Mouse (Mus musculus): ENCODE data around the gene Fblim1. TPM values are rescaled to one million over a fixed set of nuclear protein-coding genes. Genes with fewer than 3 reads are reported as not detected.
A peak's percentile ranks its signal among the peaks of the same experiment; 100 is the strongest.

The Fblim1 gene
- total and polyA plus RNA-seq, 2 experiments from 2014 or later = 57.5 to 61.5 TPM

DNA sequence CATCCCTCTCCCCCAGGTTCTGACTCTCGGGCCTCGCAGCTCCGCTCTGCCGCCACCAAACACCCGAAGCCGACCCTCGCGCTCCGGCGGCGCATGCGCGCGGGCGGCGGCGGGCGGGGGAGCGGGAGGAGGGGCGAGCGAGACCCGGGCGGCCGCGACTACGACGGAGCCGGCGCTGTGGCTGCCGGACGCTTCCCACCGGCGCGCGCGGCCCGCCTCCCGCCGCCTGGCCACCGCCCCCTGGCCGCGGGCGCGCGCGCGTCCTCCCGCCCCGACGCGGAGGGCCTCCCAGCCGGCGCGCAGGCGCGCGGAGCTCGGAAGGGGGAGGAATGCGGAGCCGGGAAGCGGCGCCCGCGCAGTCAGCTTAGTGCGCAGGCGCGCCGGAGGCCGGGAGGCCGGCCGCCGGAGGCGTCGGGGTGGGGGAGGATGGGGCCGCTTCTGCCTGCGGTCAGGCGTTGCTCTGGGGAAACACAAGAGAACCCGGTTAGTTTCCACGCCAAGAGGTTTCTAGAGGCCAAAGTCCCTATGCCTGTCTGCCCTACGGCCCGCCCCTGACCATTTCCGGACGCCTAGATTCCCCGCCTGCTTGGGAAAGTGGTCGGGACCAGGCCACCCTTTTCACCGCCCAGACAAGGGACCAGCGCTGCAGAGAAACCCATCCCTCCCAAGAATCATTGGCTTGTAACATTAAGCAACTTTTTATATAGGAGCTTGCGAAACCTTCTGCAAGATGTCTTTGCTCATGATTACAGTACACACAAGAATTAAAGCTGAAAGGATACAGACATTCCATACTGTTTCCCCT lies 67.3 kb downstream of the Fblim1 start, which contains the start of gene Spen:
Gene Spen (minus strand): TSS at position 190 of the 805 bp plus-strand sequence.
- DNase-seq (ENCODE audit: low spot score) (peak; percentile 96), ATAC-seq (ENCODE audit: insufficient read depth, low read depth) (peak; percentile 89)
- Histone ChIP-seq H3K4me2 (ENCODE audit: low read depth, low read length) (peak within 1 kb of the TSS; percentile 95), H3K9ac (replicated peaks; ENCODE audit: low read depth, low read length) (peak within 1 kb of the TSS; percentile 92), H3K27ac (ENCODE audit: low read depth) (peak within 1 kb of the TSS; percentile 96), H3K27me3 (ENCODE audit: control insufficient read depth, insufficient read depth, low read length) (no peaks in the 10 kb centered on the region), H3K4me3 (ENCODE audit: low read depth, low read length) (peak within 1 kb of the TSS; percentile 85), H3K36me3 (replicated peaks; ENCODE audit: control insufficient read depth, insufficient read depth, low read length) (no peaks in the 10 kb centered on the region), H3K9me3 (replicated peaks; ENCODE audit: control insufficient read depth, low read length) (no peaks in the 10 kb centered on the region), H3K4me1 (ENCODE audit: control insufficient read depth, insufficient read depth) (peaks cover 24% of the 10 kb centered on the region)
- under 1% methylated on average over 55 of the region's 88 CpGs for WGBS
- TF ChIP-seq CTCF (IDR thresholded peaks at IDR 0.05; ENCODE audit: low read depth) (no peak), EP300 (IDR thresholded peaks at IDR 0.05; ENCODE audit: low read depth) (peak; percentile 72)

GRCm38 (mm10) chr4:141537706-141538407 lies 68.0 kb downstream of the Fblim1 start:
- no peaks in the 10 kb centered on the region for H3K27me3 ChIP-seq (ENCODE audit: control insufficient read depth, insufficient read depth, low read length)
- DNase-seq (ENCODE audit: low spot score) (no peak), ATAC-seq (ENCODE audit: insufficient read depth, low read depth) (peak; percentile 16)
- H3K9me3 ChIP-seq (replicated peaks; ENCODE audit: control insufficient read depth, low read length) = no peaks in the 10 kb centered on the region
- H3K4me3 ChIP-seq (ENCODE audit: low read depth, low read length) = peak overlapping the region; percentile 85
- peak overlapping the region; percentile 96 for H3K27ac ChIP-seq (ENCODE audit: low read depth)
- peak overlapping the region; percentile 92 for H3K9ac ChIP-seq (replicated peaks; ENCODE audit: low read depth, low read length)
- 0% methylated on average over 79 of the region's 101 CpGs for WGBS
- peak overlapping the region; percentile 95 for H3K4me2 ChIP-seq (ENCODE audit: low read depth, low read length)
- peaks cover 27% of the 10 kb centered on the region for H3K4me1 ChIP-seq (ENCODE audit: control insufficient read depth, insufficient read depth)
- no peak for TF ChIP-seq CTCF (IDR thresholded peaks at IDR 0.05; ENCODE audit: low read depth)
- no peaks in the 10 kb centered on the region for H3K36me3 ChIP-seq (replicated peaks; ENCODE audit: control insufficient read depth, insufficient read depth, low read length)

DNA sequence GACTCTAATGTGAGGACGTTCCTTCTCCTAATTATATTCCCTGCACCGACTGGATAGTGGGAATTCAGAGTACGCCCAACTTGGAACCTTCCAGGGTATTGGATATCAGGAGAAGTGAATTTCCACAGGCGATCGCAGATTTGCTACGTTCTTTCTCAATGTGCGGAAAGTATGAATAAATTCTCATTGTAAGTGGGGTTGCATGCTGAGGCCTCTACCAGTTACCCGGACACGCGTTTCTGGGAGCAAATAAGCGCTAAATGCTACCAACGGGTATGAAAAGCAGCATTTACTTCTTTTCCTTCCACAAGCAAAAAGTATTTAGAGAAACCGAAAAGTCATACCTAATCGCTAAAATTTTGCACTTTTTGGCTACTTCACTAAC lies 68.7 kb downstream of the Fblim1 start:
- H3K4me1 ChIP-seq (ENCODE audit: control insufficient read depth, insufficient read depth) = peaks cover 27% of the 10 kb centered on the region
- peak overlapping the region; percentile 96 for H3K27ac ChIP-seq (ENCODE audit: low read depth)
- no peak for ATAC-seq (ENCODE audit: insufficient read depth, low read depth)
- H3K9ac ChIP-seq (replicated peaks; ENCODE audit: low read depth, low read length) = peak overlapping the region; percentile 92
- peak overlapping the region; percentile 95 for H3K4me2 ChIP-seq (ENCODE audit: low read depth, low read length)
- DNase-seq (ENCODE audit: low spot score) = no peak
- no peak for TF ChIP-seq CTCF (IDR thresholded peaks at IDR 0.05; ENCODE audit: low read depth)
- TF ChIP-seq EP300 (IDR thresholded peaks at IDR 0.05; ENCODE audit: low read depth) = no peak
- H3K36me3 ChIP-seq (replicated peaks; ENCODE audit: control insufficient read depth, insufficient read depth, low read length) = no peaks in the 10 kb centered on the region
- no peaks in the 10 kb centered on the region for H3K9me3 ChIP-seq (replicated peaks; ENCODE audit: control insufficient read depth, low read length)
- no peaks in the 10 kb centered on the region for H3K27me3 ChIP-seq (ENCODE audit: control insufficient read depth, insufficient read depth, low read length)
- under 1% methylated on average over 14 of the region's 14 CpGs for WGBS
- peak overlapping the region; percentile 85 for H3K4me3 ChIP-seq (ENCODE audit: low read depth, low read length)

DNA sequence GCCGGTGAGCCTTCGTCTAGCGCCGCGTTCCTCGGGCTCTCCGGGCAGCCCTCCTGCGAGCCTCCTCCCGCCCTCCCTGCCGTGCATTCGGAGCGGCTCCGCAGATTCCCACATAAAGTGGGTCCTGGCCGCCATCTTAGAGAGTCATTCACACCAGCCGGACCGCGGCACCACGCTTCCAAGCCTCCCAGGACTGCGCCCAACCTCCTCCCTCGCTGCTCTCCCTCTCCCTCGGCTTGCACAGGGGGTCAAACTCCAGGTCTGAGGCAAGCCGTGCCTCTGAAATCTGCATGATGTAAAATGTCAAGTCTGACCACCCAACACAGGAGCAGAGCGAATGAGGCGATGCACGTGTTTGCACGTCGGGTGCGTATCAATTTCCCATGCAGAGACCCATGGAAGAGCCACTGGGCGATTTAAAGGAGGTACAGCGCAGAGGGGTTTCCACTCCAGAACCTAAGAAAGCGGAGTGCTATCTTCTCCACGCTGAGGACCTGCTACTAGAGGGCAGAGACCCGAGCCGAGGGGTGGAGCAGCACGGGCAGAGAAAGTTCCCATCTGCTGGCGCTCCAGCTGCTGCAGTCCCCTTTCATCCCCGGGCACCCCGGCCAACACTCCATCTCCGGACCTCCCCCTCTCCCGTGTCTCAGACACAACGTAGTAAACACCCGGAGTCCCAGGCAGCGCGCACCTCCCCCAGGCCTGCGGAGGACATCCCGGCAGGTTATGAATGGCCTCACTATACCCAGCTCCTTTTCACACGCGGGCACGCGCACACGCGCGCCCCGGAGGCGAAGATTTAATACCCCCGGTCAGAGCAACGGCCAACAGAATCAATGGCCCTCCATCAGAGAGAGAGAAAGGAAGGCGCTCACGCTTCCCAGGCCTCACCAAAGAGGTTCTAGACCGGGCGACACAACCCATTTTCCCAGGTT lies 69.3 kb downstream of the Fblim1 start:
- DNase-seq (ENCODE audit: low spot score) (peak; percentile 36), ATAC-seq (ENCODE audit: insufficient read depth, low read depth) (no peak)
- H3K27ac ChIP-seq (ENCODE audit: low read depth) = peak overlapping the region; percentile 96
- H3K4me1 ChIP-seq (ENCODE audit: control insufficient read depth, insufficient read depth) = peaks cover 24% of the 10 kb centered on the region
- peak overlapping the region; percentile 95 for H3K4me2 ChIP-seq (ENCODE audit: low read depth, low read length)
- WGBS = under 1% methylated on average over 61 of the region's 61 CpGs
- H3K36me3 ChIP-seq (replicated peaks; ENCODE audit: control insufficient read depth, insufficient read depth, low read length) = no peaks in the 10 kb centered on the region
- H3K9ac ChIP-seq (replicated peaks; ENCODE audit: low read depth, low read length) = peak overlapping the region; percentile 92
- H3K4me3 ChIP-seq (ENCODE audit: low read depth, low read length) = peak overlapping the region; percentile 85
- H3K27me3 ChIP-seq (ENCODE audit: control insufficient read depth, insufficient read depth, low read length) = no peaks in the 10 kb centered on the region
- no peak for TF ChIP-seq CTCF (IDR thresholded peaks at IDR 0.05; ENCODE audit: low read depth)
- TF ChIP-seq EP300 (IDR thresholded peaks at IDR 0.05; ENCODE audit: low read depth) = no peak
- H3K9me3 ChIP-seq (replicated peaks; ENCODE audit: control insufficient read depth, low read length) = no peaks in the 10 kb centered on the region

Measured in heart, postnatal 0 days (tissue).